Mouse (Mus musculus): ENCODE data around the gene D630003M21Rik.

Gene D630003M21Rik

DNA sequence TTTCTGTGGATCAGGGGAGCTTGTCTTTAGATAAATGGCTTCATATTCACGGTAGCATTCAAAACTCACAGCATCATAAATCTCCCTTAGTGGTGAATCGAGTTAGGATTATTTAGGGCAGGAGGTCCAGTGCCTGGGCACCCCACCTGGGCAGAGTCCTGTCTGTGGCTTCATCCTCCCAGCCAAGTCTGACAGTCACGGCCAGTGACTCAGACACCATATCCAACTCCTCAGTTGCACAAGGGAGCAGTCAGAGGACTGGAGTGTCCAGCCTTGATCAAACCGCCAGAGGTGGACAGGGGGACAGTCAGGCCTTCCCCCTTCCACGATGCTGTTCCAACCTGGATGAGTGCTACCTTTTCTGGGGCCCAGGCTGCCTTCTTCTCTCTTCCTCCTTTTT is 31.1 kb downstream of the D630003M21Rik start:
- DNase-seq (ENCODE audit: low read depth, low spot score), result peak; percentile 55

GRCm38 (mm10) chr2:158194945-158195640 is 33.9 kb downstream of the D630003M21Rik start:
- peak; percentile 82 for DNase-seq (ENCODE audit: low read depth, low spot score)

GRCm38 (mm10) chr2:158193611-158194336 is 35.2 kb downstream of the D630003M21Rik start:
- no peak for DNase-seq (ENCODE audit: low read depth, low spot score)

- no peak for DNase-seq (ENCODE audit: low read depth, low spot score)
Observed at GRCm38 (mm10) chr2:158191098-158191497, 37.9 kb downstream of the D630003M21Rik start.

GRCm38 (mm10) chr2:158189451-158189850 is 39.6 kb downstream of the D630003M21Rik start:
- DNase-seq (ENCODE audit: low read depth, low spot score), result no peak

GRCm38 (mm10) chr2:158186206-158186871 is 42.7 kb downstream of the D630003M21Rik start:
- DNase-seq (ENCODE audit: low read depth, low spot score), result no peak

GRCm38 (mm10) chr2:158183266-158183665 is 45.8 kb downstream of the D630003M21Rik start:
- DNase-seq (ENCODE audit: low read depth, low spot score), result no peak

DNA sequence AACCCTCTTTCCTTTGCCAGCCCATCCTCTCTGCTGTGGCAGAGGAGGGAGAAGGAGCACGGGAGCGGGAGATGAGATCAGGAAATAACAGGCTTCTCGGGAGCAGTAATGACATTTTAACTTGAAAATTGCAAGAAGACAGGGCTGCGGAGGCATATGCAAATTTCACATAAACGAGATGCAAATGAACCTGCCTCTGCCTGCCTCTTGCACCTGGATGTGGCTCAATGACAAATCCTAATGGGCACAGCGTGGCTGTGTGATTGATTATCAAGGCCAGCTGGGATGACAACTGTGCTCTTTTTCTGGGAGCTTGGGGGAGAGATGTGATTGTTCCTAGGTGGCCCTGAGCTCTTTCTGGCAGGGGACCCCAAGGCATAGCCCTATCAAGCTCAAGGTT is 47.1 kb downstream of the D630003M21Rik start:
- DNase-seq (ENCODE audit: low read depth, low spot score), result no peak

- DNase-seq (ENCODE audit: low read depth, low spot score), result peak; percentile 57
Observed at GRCm38 (mm10) chr2:158180797-158181196, 48.2 kb downstream of the D630003M21Rik start.

DNA sequence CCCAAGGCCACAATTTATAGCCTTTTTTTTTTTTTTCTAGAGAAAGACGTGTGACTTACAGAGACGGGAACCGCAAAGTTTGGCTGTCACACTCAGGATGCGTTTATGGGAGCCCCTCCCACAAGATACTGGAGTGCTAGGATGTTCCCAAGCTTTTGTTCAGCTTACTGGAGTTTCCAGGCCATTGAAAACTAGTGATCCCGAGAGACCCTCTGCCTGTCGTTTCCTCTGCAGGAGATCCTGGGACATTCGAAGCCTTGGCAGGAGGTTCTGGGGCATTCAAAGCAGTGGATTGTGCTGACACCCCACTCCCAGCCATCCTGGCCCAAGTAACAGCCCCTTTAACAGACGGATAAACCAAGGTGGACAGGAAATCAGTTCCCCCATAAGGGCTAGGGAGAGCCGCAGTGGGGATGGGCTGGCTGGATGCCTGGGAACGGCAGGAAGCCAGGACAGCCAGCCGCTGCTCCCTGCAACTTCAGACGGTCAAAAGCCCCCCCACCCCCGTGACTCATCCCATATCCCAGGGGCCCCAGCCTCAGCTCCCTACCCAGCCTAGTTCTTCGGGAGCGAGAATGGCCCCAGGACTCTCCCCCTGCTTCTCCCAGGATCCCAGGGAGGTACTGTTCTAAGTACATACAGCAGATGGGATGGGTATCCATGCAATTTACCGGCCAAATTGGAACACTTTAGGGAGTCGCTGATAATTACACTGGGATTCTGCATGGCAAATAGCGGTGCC is 49.5 kb downstream of the D630003M21Rik start:
- peak; percentile 68 for DNase-seq (ENCODE audit: low read depth, low spot score)

DNA sequence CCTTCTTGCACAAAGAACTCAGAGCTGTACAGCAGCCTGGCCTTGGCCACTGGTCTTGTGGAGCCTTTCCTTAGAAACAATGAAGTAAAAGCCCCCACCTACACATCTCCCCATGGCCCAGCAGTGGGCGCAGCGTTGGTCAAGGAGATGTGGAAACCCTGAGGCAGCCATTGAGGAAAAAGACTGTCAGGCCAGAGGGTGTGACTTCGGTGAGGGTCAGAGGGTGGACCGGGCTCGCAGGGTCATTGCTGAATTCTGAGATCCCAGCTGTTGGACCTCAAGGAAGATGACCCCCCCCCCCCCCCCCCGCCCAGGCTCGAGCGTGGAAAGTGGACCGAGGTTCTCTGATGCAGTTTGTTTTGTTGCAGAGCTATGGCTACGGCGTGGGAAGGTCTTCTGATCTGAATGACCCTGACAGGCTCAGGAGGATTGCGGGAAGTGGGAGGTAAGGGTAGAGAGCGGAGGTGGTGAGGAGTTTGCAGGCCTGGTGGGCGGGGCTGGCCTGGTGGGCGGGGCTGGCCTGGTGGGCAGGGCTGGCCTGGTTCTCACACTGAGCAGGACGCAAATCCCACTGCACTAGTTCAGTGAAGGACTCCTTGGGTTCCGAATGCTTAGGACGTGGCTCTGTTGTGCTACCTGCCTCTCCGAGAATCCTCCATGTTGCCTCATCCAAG is 50.2 kb downstream of the D630003M21Rik start:
- DNase-seq (ENCODE audit: low read depth, low spot score), result no peak

DNA sequence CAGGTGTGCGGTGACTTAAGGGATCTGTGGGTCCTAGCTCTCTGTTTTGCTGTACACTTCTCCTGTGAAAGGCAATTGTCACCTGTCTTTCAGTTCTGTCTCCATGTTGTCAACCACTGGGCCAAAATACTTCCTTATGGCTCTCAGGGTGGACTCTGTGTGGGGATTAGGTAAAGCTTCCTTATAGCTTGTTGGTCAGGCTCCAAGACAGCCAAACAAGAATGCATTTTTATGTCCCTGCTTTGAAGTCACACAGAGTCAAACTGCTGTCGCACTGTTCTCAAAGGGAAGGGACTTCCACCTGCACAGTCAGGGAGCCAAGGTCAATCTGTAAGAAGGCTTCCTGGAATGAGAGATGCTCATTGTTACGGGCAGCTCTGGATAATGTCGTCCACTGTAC is 50.9 kb downstream of the D630003M21Rik start:
- DNase-seq (ENCODE audit: low read depth, low spot score), result no peak

GRCm38 (mm10) chr2:158177574-158177973 is 51.4 kb downstream of the D630003M21Rik start:
- DNase-seq (ENCODE audit: low read depth, low spot score), result no peak

- DNase-seq (ENCODE audit: low read depth, low spot score), result no peak
Observed at GRCm38 (mm10) chr2:158176763-158177162, 52.3 kb downstream of the D630003M21Rik start.

DNA sequence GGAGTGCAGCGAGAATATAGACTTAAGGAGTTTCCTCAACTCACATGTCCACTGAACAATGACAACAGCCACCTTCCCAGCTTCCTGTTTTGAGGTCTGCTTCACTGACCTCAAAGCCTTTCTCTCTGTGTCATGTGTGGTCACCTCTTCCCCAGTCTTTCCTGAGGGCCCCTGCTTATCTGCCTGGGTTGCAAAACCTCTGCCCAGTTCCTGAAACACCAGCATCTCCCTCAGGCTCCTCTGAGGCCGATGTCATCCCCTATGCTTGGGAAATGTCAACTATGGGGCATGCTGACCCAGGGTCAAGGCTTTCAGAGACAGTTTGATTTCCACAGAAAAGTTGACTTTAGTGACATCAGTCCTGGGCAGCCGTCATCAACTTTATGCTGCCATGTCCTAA is 53.6 kb downstream of the D630003M21Rik start:
- no peak for DNase-seq (ENCODE audit: low read depth, low spot score)

DNA sequence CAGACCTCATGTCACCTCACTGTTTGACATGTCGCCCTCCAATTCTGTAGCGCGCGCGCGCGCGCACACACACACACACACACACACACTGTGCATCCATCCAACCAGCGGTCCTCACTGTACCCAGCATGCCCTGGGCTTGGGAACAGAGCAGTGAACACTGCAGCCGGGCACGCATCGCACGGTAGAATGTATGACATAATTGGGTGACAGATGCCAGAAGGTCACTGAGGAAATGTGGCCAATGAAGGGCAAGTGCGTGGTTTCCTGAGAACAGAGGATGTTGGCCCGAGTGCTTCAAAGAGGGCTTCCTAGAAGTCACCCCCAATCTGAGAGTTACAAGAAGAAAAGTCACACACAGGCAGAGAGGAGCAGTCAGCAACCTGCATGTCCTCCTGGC is 54.1 kb downstream of the D630003M21Rik start:
- DNase-seq (ENCODE audit: low read depth, low spot score), result no peak

DNA sequence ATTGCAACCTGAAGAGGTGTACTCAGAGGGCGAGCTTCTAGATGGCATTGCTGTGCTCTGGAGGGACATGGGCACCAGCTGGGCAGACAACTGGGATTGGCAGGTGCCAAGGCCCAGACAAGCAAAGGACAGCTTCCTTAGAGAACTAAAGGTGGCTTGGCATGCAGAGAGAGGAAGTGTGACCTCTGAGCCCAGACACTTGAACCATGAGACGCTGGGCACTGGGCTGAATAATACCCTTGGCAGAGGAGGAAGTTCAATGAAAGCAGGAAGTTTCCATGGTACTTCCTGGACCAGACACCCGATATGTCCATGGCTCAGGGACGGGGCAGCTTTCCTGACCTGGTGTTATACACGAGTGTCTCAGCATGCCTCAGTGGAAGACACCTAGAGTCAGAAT is 54.6 kb downstream of the D630003M21Rik start:
- no peak for DNase-seq (ENCODE audit: low read depth, low spot score)

- peak; percentile 49 for DNase-seq (ENCODE audit: low read depth, low spot score)
Observed at GRCm38 (mm10) chr2:158170394-158170793, 58.6 kb downstream of the D630003M21Rik start.

GRCm38 (mm10) chr2:158169771-158170170 is 59.3 kb downstream of the D630003M21Rik start:
- no peak for DNase-seq (ENCODE audit: low read depth, low spot score)

- peak; percentile 66 for DNase-seq (ENCODE audit: low read depth, low spot score)
Observed at GRCm38 (mm10) chr2:158169351-158169750, 59.7 kb downstream of the D630003M21Rik start.

GRCm38 (mm10) chr2:158168741-158169211 is 60.2 kb downstream of the D630003M21Rik start:
- DNase-seq (ENCODE audit: low read depth, low spot score), result peak; percentile 88
